Mouse (Mus musculus) heart, adult 2 months (tissue): ENCODE results near the gene Ubn1.

Experiments used
- CTCF ChIP-seq: fragments of 200-600 bp; IDR thresholded peaks from 2 replicates; pipeline ENCODE4 v1.8.1; 2022; ENCODE audit warnings: antibody characterized with exemption, mild to moderate bottlenecking, moderate library complexity
- POLR2A ChIP-seq: fragments of 200-500 bp; IDR thresholded peaks from 2 replicates; pipeline ENCODE4 v1.6.1; 2011; ENCODE audit warnings: mild to moderate bottlenecking, low read depth, low read length, control low read depth; ENCODE audit not compliant: insufficient read depth

GRCm38 (mm10) chr16:5123476-5123875 lies 73.6 kb downstream of the Ubn1 start:
- TF ChIP-seq CTCF (no peak), POLR2A (no peak)
